Mouse (Mus musculus): Measurements from ENCODE around the gene Hmgb1. TPM values are rescaled to one million over a fixed set of nuclear protein-coding genes. Genes with fewer than 3 reads are reported as not detected.

The Hmgb1 gene
- polyA plus RNA-seq, 2 experiments: 577 to 1,456 TPM

GRCm38 (mm10) chr5:149152774-149153155, 31.5 kb downstream of the Hmgb1 start:
- DNase-seq (ENCODE audit: low spot score): no peak
- H3K9ac ChIP-seq (ENCODE audit: low read depth, low read length, severe bottlenecking): no peak overlapping the region

GRCm38 (mm10) chr5:149152063-149152773, 32.1 kb downstream of the Hmgb1 start:
- H3K27me3 ChIP-seq (ENCODE audit: control insufficient read depth, insufficient read depth, low read length): no peaks in the 10 kb centered on the region
- no peak overlapping the region for H3K9ac ChIP-seq (ENCODE audit: low read depth, low read length, severe bottlenecking)
- H3K4me3 ChIP-seq (replicated peaks; ENCODE audit: low read length): no peak overlapping the region
- no peak for TF ChIP-seq POLR2A (IDR thresholded peaks at IDR 0.05; ENCODE audit: borderline replicate concordance, extremely low read depth, insufficient read depth, insufficient read length)
- ATAC-seq (ENCODE audit: low FRiP score, low read depth) (peak; percentile 72), DNase-seq (ENCODE audit: low spot score) (no peak)
- WGBS: 32% methylated on average over 13 of the region's 13 CpGs
- H3K4me2 ChIP-seq (replicated peaks; ENCODE audit: low read depth, low read length, severe bottlenecking): no peak overlapping the region
- H3K36me3 ChIP-seq (ENCODE audit: control insufficient read depth, insufficient read depth, low read length): no peaks in the 10 kb centered on the region
- peaks cover 4% of the 10 kb centered on the region; the same call in 1 of the 2 replicates for H3K4me1 ChIP-seq (ENCODE audit: control insufficient read depth, insufficient read depth, low read length)
- H3K9me3 ChIP-seq (ENCODE audit: control insufficient read depth, low read length): no peaks in the 10 kb centered on the region
- 0 out of 2 replicates have a peak overlapping the region, but pooled peaks have one; percentile 26 for H3K27ac ChIP-seq (replicated peaks; ENCODE audit: low read depth, low read length)

More at GRCm38 (mm10) chr5:149152774-149153155, 31.5 kb downstream of the Hmgb1 start:
- TF ChIP-seq POLR2A (IDR thresholded peaks at IDR 0.05; ENCODE audit: borderline replicate concordance, extremely low read depth, insufficient read depth, insufficient read length): no peak
- Histone ChIP-seq H3K9me3 (ENCODE audit: control insufficient read depth, low read length) (no peaks in the 10 kb centered on the region), H3K4me1 (ENCODE audit: control insufficient read depth, insufficient read depth, low read length) (peaks cover 4% of the 10 kb centered on the region; the same call in 1 of the 2 replicates), H3K4me3 (replicated peaks; ENCODE audit: low read length) (no peak overlapping the region), H3K4me2 (replicated peaks; ENCODE audit: low read depth, low read length, severe bottlenecking) (no peak overlapping the region), H3K27me3 (ENCODE audit: control insufficient read depth, insufficient read depth, low read length) (no peaks in the 10 kb centered on the region), H3K36me3 (ENCODE audit: control insufficient read depth, insufficient read depth, low read length) (no peaks in the 10 kb centered on the region), H3K27ac (replicated peaks; ENCODE audit: low read depth, low read length) (no peak overlapping the region)
- ATAC-seq (ENCODE audit: low FRiP score, low read depth): no peak
- 59% methylated on average over 12 of the region's 12 CpGs for WGBS

- H3K27ac ChIP-seq (replicated peaks; ENCODE audit: low read depth, low read length): no peak overlapping the region
- H3K4me3 ChIP-seq (replicated peaks; ENCODE audit: low read length): no peak overlapping the region
- no peaks in the 10 kb centered on the region for H3K27me3 ChIP-seq (ENCODE audit: control insufficient read depth, insufficient read depth, low read length)
- TF ChIP-seq POLR2A (IDR thresholded peaks at IDR 0.05; ENCODE audit: borderline replicate concordance, extremely low read depth, insufficient read depth, insufficient read length): no peak
- no peaks in the 10 kb centered on the region for H3K36me3 ChIP-seq (ENCODE audit: control insufficient read depth, insufficient read depth, low read length)
- H3K9me3 ChIP-seq (ENCODE audit: control insufficient read depth, low read length): no peaks in the 10 kb centered on the region
- no peak overlapping the region for H3K4me2 ChIP-seq (replicated peaks; ENCODE audit: low read depth, low read length, severe bottlenecking)
- no peak overlapping the region for H3K9ac ChIP-seq (ENCODE audit: low read depth, low read length, severe bottlenecking)
- ATAC-seq (ENCODE audit: low FRiP score, low read depth) (no peak), DNase-seq (ENCODE audit: low spot score) (no peak)
- WGBS: 96% methylated on average over 3 of the region's 3 CpGs
- peaks cover 4% of the 10 kb centered on the region; the same call in 1 of the 2 replicates for H3K4me1 ChIP-seq (ENCODE audit: control insufficient read depth, insufficient read depth, low read length)
Measured at GRCm38 (mm10) chr5:149150882-149151281, 33.4 kb downstream of the Hmgb1 start.

DNA sequence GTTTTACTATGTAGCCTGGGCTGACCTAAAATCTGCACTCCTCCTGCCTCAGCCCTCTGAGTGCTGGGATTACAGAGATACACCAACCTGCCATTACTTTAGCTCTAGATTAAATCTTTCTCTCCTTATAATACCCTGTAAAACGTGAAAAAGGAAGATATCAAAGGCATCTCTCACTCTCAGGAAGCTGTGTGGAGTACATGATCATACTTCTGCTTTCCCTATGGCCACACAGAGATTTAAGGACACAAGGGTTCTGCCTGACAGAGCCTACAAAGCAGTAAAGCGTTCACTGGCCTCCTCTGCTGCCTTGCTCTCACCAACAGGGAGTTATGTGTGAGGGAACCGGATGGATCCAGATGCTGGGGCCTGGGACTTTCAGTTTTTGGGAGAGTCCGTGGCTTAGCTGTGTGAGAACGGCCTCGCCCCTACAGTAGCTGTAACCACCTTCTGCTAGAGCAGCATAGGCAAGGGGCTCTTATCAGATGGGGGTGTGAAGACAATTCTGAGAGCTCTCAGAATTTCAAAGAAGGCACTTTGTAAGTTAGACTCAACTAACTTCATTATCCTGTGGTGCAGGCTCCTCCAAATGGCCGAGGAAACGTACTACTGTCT, 36.8 kb downstream of the Hmgb1 start:
- peaks cover 10% of the 10 kb centered on the region for H3K4me1 ChIP-seq (ENCODE audit: control insufficient read depth, insufficient read depth, low read length)
- 73% methylated on average over 8 of the region's 8 CpGs for WGBS
- no peaks in the 10 kb centered on the region for H3K27me3 ChIP-seq (ENCODE audit: control insufficient read depth, insufficient read depth, low read length)
- H3K9ac ChIP-seq (ENCODE audit: low read depth, low read length, severe bottlenecking): no peak overlapping the region
- ATAC-seq (ENCODE audit: low FRiP score, low read depth): no peak
- H3K4me3 ChIP-seq (replicated peaks; ENCODE audit: low read length): no peak overlapping the region
- H3K36me3 ChIP-seq (ENCODE audit: control insufficient read depth, insufficient read depth, low read length): no peaks in the 10 kb centered on the region
- no peak overlapping the region for H3K27ac ChIP-seq (replicated peaks; ENCODE audit: low read depth, low read length)
- H3K4me2 ChIP-seq (replicated peaks; ENCODE audit: low read depth, low read length, severe bottlenecking): no peak overlapping the region
- H3K9me3 ChIP-seq (ENCODE audit: control insufficient read depth, low read length): no peaks in the 10 kb centered on the region
- TF ChIP-seq POLR2A (IDR thresholded peaks at IDR 0.05; ENCODE audit: borderline replicate concordance, extremely low read depth, insufficient read depth, insufficient read length): no peak
- no peak for DNase-seq (ENCODE audit: low spot score)

DNA sequence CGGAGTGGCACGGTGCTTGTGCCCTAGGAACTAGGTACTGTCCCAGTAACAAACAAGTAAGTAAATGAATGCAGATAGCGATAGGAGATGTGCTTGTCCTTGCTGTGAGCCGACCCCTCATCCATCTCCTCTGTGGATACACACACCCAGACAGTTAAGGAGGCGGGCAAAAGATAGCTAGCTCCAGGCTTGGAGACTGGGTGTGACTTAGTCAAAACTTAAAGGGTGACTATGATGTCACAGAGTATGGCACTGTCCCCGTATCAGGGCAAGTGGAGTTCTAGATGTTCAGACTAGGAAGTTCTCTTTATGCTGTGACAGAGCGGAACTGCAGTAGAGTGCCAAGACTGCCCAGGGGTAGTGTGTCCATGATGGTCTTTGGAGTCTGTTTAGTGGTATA, 37.6 kb downstream of the Hmgb1 start:
- Histone ChIP-seq H3K9me3 (ENCODE audit: control insufficient read depth, low read length) (no peaks in the 10 kb centered on the region), H3K27ac (replicated peaks; ENCODE audit: low read depth, low read length) (no peak overlapping the region), H3K4me1 (ENCODE audit: control insufficient read depth, insufficient read depth, low read length) (peaks cover 6% of the 10 kb centered on the region), H3K9ac (ENCODE audit: low read depth, low read length, severe bottlenecking) (no peak overlapping the region), H3K4me3 (replicated peaks; ENCODE audit: low read length) (no peak overlapping the region), H3K4me2 (replicated peaks; ENCODE audit: low read depth, low read length, severe bottlenecking) (no peak overlapping the region), H3K36me3 (ENCODE audit: control insufficient read depth, insufficient read depth, low read length) (no peaks in the 10 kb centered on the region), H3K27me3 (ENCODE audit: control insufficient read depth, insufficient read depth, low read length) (no peaks in the 10 kb centered on the region)
- 86% methylated on average over 7 of the region's 7 CpGs for WGBS
- TF ChIP-seq POLR2A (IDR thresholded peaks at IDR 0.05; ENCODE audit: borderline replicate concordance, extremely low read depth, insufficient read depth, insufficient read length): no peak
- ATAC-seq (ENCODE audit: low FRiP score, low read depth) (no peak), DNase-seq (ENCODE audit: low spot score) (no peak)

Measured in limb, embryonic 14.5 days (tissue).